Mouse (Mus musculus) liver, embryonic 14.5 days (tissue): ENCODE measurements around the gene Pqlc2. TPM values are rescaled to one million over a fixed set of nuclear protein-coding genes. Genes with fewer than 3 reads are reported as not detected.
A peak's percentile ranks its signal among the peaks of the same experiment; 100 is the strongest.

ENCODE experiments used
- ATAC-seq: fragments of 200-750 bp; cut with Nextera tagmentation; 2 replicates; pipeline ENCODE4 v1.8.0; 2017; ENCODE audit warnings: moderate number of reproducible peaks, mild to moderate bottlenecking, moderate library complexity; ENCODE audit not compliant: insufficient read depth
- DNase-seq, 3 experiments: peaks; one replicate each; pipeline ENCODE4 v3.0.0-alpha.2; 2012 to 2013; ENCODE audit warnings: low read depth in 3 of 3, low spot score in 3 of 3
- H3K27ac ChIP-seq: fragments of 300-500 bp; sonication (generic); 2 replicates; pipeline ENCODE4 v1.5.1; 2014; ENCODE audit warnings: moderate library complexity, mild to moderate bottlenecking, control low read depth, inconsistent platforms
- H3K27me3 ChIP-seq: fragments of 300-500 bp; sonication (generic); 2 replicates; pipeline ENCODE4 v1.6.1; 2014; ENCODE audit warnings: mild to moderate bottlenecking, low read length, moderate library complexity; ENCODE audit not compliant: control insufficient read depth, insufficient read depth
- H3K36me3 ChIP-seq: fragments of 300-500 bp; sonication (generic); replicated peaks from 2 replicates; pipeline ENCODE4 v1.6.1; 2014; ENCODE audit warnings: low read depth; ENCODE audit not compliant: control insufficient read depth, insufficient read depth
- H3K4me1 ChIP-seq, 2 experiments: fragments of 200-500 bp in 1 of 2; fragments of 300-500 bp in 1 of 2; sonication (generic) in 1 of 2; replicated peaks; 2 replicates each; pipeline ENCODE4 v1.6.1; 2012 to 2014; ENCODE audit warnings: antibody characterized with exemption in 1 of 2, inconsistent platforms in 1 of 2, low read length in 1 of 2; ENCODE audit not compliant: control insufficient read depth in 2 of 2, insufficient read depth in 2 of 2
- H3K4me2 ChIP-seq: fragments of 300-500 bp; sonication (generic); 2 replicates; pipeline ENCODE4 v1.6.1; 2014; ENCODE audit warnings: low read depth, mild to moderate bottlenecking, control low read depth, moderate library complexity
- H3K4me3 ChIP-seq, 2 experiments: fragments of 200-500 bp in 1 of 2; fragments of 300-500 bp in 1 of 2; sonication (generic) in 1 of 2; 2 replicates each; pipeline ENCODE4 v1.5.1; 2012 to 2014; ENCODE audit warnings: low read depth in 2 of 2, low read length in 2 of 2, mild to moderate bottlenecking in 2 of 2, control low read depth in 1 of 2, inconsistent platforms in 1 of 2, moderate library complexity in 1 of 2; ENCODE audit not compliant: insufficient read depth in 1 of 2
- H3K9ac ChIP-seq: fragments of 300-500 bp; sonication (generic); replicated peaks from 2 replicates; pipeline ENCODE4 v1.6.1; 2014; ENCODE audit warnings: mild to moderate bottlenecking, control low read depth, moderate library complexity
- H3K9me3 ChIP-seq: fragments of 300-500 bp; sonication (generic); 2 replicates; pipeline ENCODE4 v1.6.1; 2016; ENCODE audit warnings: low read length, mixed read lengths; ENCODE audit not compliant: control insufficient read depth
- CTCF ChIP-seq: IDR thresholded peaks from 2 replicates; pipeline ENCODE4 v1.5.1; 2016; ENCODE audit warnings: antibody characterized with exemption, low read depth, control low read depth
- EP300 ChIP-seq: IDR thresholded peaks from 2 replicates; pipeline ENCODE4 v1.6.1; 2016; ENCODE audit warnings: antibody characterized with exemption, low read depth
- WGBS: fragments of 180-500 bp; shearing (Covaris S2); extraction: QIAGEN DNeasy Blood & Tissue Kit; methylation state at CpG from one replicate; pipeline ENCODE4 v1.1.7; 2014; ENCODE audit not compliant: insufficient replicate concordance; 5-methylcytosine and 5-hydroxymethylcytosine counted together
- polyA plus RNA-seq, 2 experiments: library from polyadenylated mRNA; depleted of rRNA in 1 of 2; stranded (reverse) in 1 of 2; unstranded in 1 of 2; fragments of >200 nt; fragmentation: Nextera tagmentation in 1 of 2; extraction: Ambion mirVana in 1 of 2; gene quantifications; 2 replicates each; pipeline versions ENCODE4 v1.2.1 to v1.2.3; 2012 to 2014

Pqlc2 gene
- polyA plus RNA-seq, 2 experiments, result 8.1 to 8.6 TPM

DNA sequence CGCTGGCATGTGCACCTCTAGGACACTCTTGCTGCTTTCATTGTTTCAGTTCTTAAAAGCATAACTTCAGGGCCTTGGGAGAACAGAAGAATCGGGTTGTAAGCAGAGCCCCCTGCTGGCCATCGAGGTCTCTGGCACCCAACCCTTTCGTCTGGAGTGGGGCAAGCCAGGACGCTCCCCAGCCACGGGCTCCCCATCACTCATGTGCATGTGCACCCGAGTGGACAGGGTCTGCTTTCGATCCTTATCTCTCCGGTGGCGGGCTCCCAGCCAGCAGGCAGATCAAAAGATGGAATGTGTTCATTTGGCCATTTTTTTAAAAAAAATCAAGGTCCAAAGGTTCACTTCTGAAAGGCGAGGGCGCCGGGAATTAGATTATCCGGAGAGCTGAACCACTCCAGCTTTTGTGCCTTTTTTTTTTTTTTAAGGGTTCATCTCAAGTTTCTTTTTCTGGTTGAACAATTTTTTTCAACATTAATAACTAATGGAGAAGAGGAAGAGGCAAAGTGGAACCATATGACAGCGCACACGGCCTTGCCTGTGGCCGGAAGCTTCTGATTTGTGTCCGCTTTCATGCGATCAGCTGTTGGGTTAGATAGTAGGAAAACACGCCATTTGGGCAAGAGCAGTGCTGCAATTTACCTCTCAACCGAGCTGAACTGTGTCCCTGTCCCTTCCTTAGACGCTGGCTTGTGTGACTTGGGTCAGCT is 58.3 kb downstream of the Pqlc2 start:
- Histone ChIP-seq H3K27me3 (no peaks in the 10 kb centered on the region), H3K27ac (no peak overlapping the region), H3K36me3 (no peaks in the 10 kb centered on the region; the same call in 1 of the 2 replicates), H3K9ac (no peak overlapping the region), H3K4me1 (peaks cover 3 to 20% of the 10 kb centered on the region in 2 experiments; a peak in 3 of 4 replicates), H3K4me2 (no peak overlapping the region), H3K9me3 (no peaks in the 10 kb centered on the region), H3K4me3 (no peak overlapping the region)
- TF ChIP-seq CTCF (peak; percentile 87), EP300 (no peak)
- peak; percentile 54; the same call in 1 of the 2 replicates for ATAC-seq
- peak; percentile 20 to 33 (median 27) for DNase-seq
- WGBS, result 58% methylated on average over 22 of the region's 22 CpGs

DNA sequence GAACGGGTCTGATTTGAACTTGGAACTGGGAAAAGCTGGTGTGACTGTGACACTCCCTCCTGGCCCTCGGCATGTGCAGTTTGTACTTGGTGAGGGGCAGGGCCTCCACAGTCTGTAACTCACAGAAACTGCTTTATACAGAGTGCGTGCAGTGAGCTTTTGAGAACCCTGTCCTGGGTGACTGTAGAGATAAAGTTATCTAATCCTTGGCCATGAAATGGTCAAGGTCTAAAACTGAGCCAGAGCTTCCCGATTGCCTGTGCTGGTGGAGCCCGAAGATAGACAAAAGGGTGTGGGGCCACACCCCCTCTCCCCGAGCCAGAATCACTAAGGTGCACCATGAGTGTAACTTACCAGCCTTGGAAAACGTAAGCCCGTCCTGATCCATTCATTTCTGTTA is 59.6 kb downstream of the Pqlc2 start:
- Histone ChIP-seq H3K9me3 (no peaks in the 10 kb centered on the region), H3K27ac (no peak overlapping the region), H3K9ac (no peak overlapping the region), H3K36me3 (no peaks in the 10 kb centered on the region), H3K4me3 (no peak overlapping the region), H3K4me2 (no peak overlapping the region), H3K4me1 (peaks cover 3 to 20% of the 10 kb centered on the region in 2 experiments; a peak in 3 of 4 replicates), H3K27me3 (no peaks in the 10 kb centered on the region)
- 24% methylated on average over 8 of the region's 8 CpGs for WGBS
- no peak for DNase-seq
- peak; percentile 36 for ATAC-seq
- TF ChIP-seq EP300 (no peak), CTCF (no peak)

DNA sequence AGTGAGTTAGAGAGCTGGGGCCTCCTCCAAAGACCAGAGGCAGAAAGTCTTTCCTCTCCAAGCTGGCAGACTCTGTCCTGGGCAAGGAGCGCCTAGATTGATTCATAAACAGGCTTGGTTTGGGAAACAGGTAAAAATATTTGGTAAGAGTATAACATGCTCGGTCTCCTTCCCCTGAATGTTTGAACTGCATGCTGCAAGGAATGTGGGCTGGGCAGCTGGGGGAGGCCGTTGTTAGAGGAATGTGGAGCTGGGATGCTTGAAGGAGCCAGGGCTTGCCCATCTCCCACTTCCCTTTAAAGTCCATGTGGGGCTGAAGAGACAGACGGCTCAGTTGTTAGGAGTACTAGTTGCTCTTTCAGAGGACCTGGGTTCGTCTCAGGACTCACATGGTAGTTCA is 60.5 kb downstream of the Pqlc2 start:
- WGBS, result 64% methylated on average over 5 of the region's 5 CpGs
- no peaks in the 10 kb centered on the region for H3K36me3 ChIP-seq
- no peak for TF ChIP-seq EP300
- TF ChIP-seq CTCF, result no peak

DNA sequence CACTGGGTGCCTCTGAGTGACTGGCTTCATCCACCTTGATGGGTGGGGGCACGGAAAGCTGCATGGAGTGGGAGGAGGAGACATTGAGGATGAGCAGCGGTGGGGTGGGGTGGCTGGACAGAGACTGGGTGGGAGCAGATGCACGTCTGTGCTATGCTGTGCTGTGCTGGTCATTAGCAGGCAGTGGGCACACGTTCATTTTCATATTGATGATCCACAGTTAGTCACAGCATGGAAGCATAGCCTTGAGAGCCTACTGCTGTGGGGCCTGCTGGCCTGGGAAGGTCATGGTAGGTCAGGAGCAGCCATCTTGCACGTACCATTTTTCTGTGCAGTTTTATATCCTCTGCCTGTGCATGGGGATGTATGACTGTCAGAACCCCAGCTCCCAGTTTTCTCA is 61.8 kb downstream of the Pqlc2 start:
- TF ChIP-seq CTCF (no peak), EP300 (no peak)
- H3K9me3 ChIP-seq, result no peaks in the 10 kb centered on the region
- 74% methylated on average over 5 of the region's 5 CpGs for WGBS
- H3K9ac ChIP-seq, result no peak overlapping the region
- no peaks in the 10 kb centered on the region for H3K36me3 ChIP-seq
- H3K4me2 ChIP-seq, result no peak overlapping the region
- no peak for ATAC-seq
- no peak for DNase-seq
- no peak overlapping the region for H3K4me3 ChIP-seq
- H3K27me3 ChIP-seq, result no peaks in the 10 kb centered on the region
- no peak overlapping the region for H3K27ac ChIP-seq
- peaks cover 3 to 20% of the 10 kb centered on the region in 2 experiments; a peak in 3 of 4 replicates for H3K4me1 ChIP-seq

More for the DNA sequence above, 60.5 kb downstream of the Pqlc2 start:
- Histone ChIP-seq H3K27me3 (no peaks in the 10 kb centered on the region), H3K27ac (no peak overlapping the region), H3K4me1 (peaks cover 3 to 20% of the 10 kb centered on the region in 2 experiments; a peak in 3 of 4 replicates), H3K4me2 (no peak overlapping the region), H3K9me3 (no peaks in the 10 kb centered on the region), H3K9ac (no peak overlapping the region), H3K4me3 (no peak overlapping the region)
- no peak for DNase-seq
- no peak for ATAC-seq

DNA sequence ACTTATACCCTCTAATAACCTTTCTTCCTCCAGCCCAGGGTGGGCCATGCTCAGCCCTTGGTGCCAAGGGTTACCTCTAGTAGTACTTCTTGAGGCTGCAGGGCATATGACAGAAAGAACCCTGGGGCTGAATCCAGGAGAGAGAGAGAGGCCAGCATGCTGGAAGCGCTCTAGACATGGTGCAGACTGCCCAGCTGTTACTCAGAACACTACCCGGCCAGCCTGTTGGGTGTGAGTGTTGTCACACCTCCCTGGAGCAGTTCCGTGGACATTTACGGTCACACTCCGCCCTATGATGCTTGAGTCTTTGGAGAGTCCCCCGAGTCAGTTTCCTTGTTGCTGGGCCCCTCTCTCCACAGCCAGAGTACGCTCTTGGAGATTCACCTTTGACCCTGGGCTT is 62.5 kb downstream of the Pqlc2 start:
- WGBS, result 80% methylated on average over 7 of the region's 7 CpGs
- no peak overlapping the region for H3K9ac ChIP-seq
- no peaks in the 10 kb centered on the region for H3K27me3 ChIP-seq
- no peak overlapping the region for H3K4me3 ChIP-seq
- TF ChIP-seq EP300, result no peak
- no peak for TF ChIP-seq CTCF
- no peak overlapping the region for H3K27ac ChIP-seq
- H3K9me3 ChIP-seq, result no peaks in the 10 kb centered on the region
- no peaks in the 10 kb centered on the region for H3K36me3 ChIP-seq
- ATAC-seq, result no peak
- DNase-seq, result no peak
- no peak overlapping the region for H3K4me2 ChIP-seq
- peaks cover 3 to 20% of the 10 kb centered on the region in 2 experiments; a peak in 3 of 4 replicates for H3K4me1 ChIP-seq
